Mouse (Mus musculus): ENCODE data around the gene Chst14.

DNA sequence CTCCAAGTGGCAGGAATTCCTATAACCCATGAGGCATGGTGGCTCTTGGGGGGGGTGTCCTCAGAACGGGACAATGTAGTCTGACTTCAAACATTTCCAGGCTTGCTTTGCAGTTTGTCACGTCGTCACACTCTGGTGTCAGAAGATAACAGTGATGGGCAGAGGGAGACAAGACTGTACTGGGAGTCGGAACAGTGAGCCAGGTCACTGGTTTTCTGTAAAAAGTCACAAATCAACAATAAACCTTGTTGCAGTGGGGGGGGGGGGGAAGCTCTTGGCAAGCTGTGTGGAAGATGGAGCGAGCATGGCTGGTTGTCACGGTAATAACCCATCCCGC, 37.3 kb downstream of the Chst14 start:
- TF ChIP-seq POLR2A (IDR thresholded peaks at IDR 0.05; ENCODE audit: insufficient read depth, low read depth, low read length) (no peak), CTCF (IDR thresholded peaks at IDR 0.05) (no peak), EP300 (IDR thresholded peaks at IDR 0.05; ENCODE audit: insufficient read depth, low read depth, low read length) (no peak)

Measured in heart, adult 2 months (tissue).